Mouse (Mus musculus) E14TG2a.4 (cell line): ENCODE data around the gene Chuk.

Experiments used
- CTCF ChIP-seq: conservative IDR thresholded peaks from 2 replicates; pipeline ENCODE4 v1.5.1; 2014; ENCODE audit warnings: low read length
- NANOG ChIP-seq: IDR thresholded peaks from 2 replicates; pipeline ENCODE4 v1.6.1; 2014; ENCODE audit warnings: borderline replicate concordance, low read length, mixed read lengths
- POU5F1 ChIP-seq: IDR thresholded peaks from 2 replicates; pipeline ENCODE4 v1.6.1; 2014; ENCODE audit warnings: low read length, borderline replicate concordance

GRCm38 (mm10) chr19:44107661-44108521, 611 bp upstream of the Chuk start:
- TF ChIP-seq CTCF: no peak
- no peak for TF ChIP-seq NANOG
- TF ChIP-seq POU5F1: no peak
